Mouse (Mus musculus) CH12.LX (cell line): ENCODE measurements around the gene Ppfia3. TPM values are rescaled to one million over a fixed set of nuclear protein-coding genes. Genes with fewer than 3 reads are reported as not detected.
A peak's percentile ranks its signal among the peaks of the same experiment; 100 is the strongest.

Experiments used
- DNase-seq: peaks from one replicate; pipeline ENCODE4 v3.0.0-alpha.2; 2013; ENCODE audit errors: extremely low read depth
- H3K27ac ChIP-seq: 2 replicates; pipeline ENCODE4 v1.5.1; 2012; ENCODE audit warnings: low read depth, mild to moderate bottlenecking, control low read depth, moderate library complexity; ENCODE audit not compliant: insufficient read depth
- H3K27me3 ChIP-seq: replicated peaks from 2 replicates; pipeline ENCODE3; 2012; ENCODE audit warnings: inconsistent platforms
- H3K36me3 ChIP-seq, 2 experiments: replicated peaks in 1 of 2; 2 replicates each; pipeline versions ENCODE3 to v1.6.1; 2012; ENCODE audit warnings: inconsistent platforms in 1 of 2, low read length in 1 of 2, mild to moderate bottlenecking in 1 of 2, mixed read lengths in 1 of 2, moderate library complexity in 1 of 2; ENCODE audit not compliant: control insufficient read depth in 1 of 2, insufficient read depth in 1 of 2
- H3K4me1 ChIP-seq, 2 experiments: 2 replicates each; pipeline ENCODE4 v1.6.1; 2012; ENCODE audit warnings: inconsistent platforms in 1 of 2, moderate library complexity in 1 of 2; ENCODE audit not compliant: insufficient read depth in 2 of 2, control insufficient read depth in 1 of 2
- H3K4me2 ChIP-seq: 2 replicates; pipeline ENCODE4 v1.6.1; 2012; ENCODE audit warnings: low read depth, mild to moderate bottlenecking, control low read depth; ENCODE audit not compliant: poor library complexity, insufficient read depth, severe bottlenecking
- H3K4me3 ChIP-seq, 3 experiments: fragments of 150-350 bp in 1 of 3; sonication (generic) in 1 of 3; replicated peaks in 1 of 3; 2 replicates each; pipeline versions ENCODE3 to v1.5.1; 2011 to 2012; ENCODE audit warnings: low read depth in 2 of 3, low read length in 2 of 3, mild to moderate bottlenecking in 2 of 3, moderate library complexity in 2 of 3, control low read depth in 1 of 3, improper control_type of control experiment in 1 of 3, inconsistent platforms in 1 of 3, mixed read lengths in 1 of 3; ENCODE audit not compliant: poor library complexity in 1 of 3
- H3K79me2 ChIP-seq: replicated peaks from 2 replicates; pipeline ENCODE4 v1.6.1; 2012; ENCODE audit warnings: mild to moderate bottlenecking, moderate library complexity; ENCODE audit not compliant: control insufficient read depth, poor library complexity, insufficient read depth, severe bottlenecking; ENCODE audit errors: extremely low read depth
- H3K9ac ChIP-seq: 2 replicates; pipeline ENCODE4 v1.6.1; 2012; ENCODE audit warnings: low read depth, mild to moderate bottlenecking, control low read depth, moderate library complexity; ENCODE audit not compliant: insufficient read depth
- H3K9me3 ChIP-seq: replicated peaks from 2 replicates; pipeline ENCODE3; 2012; ENCODE audit warnings: low read length, inconsistent platforms, mixed read lengths
- BHLHE40 ChIP-seq: IDR thresholded peaks from 2 replicates; pipeline ENCODE4 v1.6.1; 2011; ENCODE audit warnings: mild to moderate bottlenecking, low read depth, low read length, improper control_type of control experiment
- CTCF ChIP-seq, 2 experiments: IDR thresholded peaks in 1 of 2; conservative IDR thresholded peaks in 1 of 2; 2 replicates each; pipeline ENCODE4 v1.5.1; 2011 to 2012; ENCODE audit warnings: low read depth in 2 of 2, low read length in 2 of 2, improper control_type of control experiment in 1 of 2, inconsistent platforms in 1 of 2, mild to moderate bottlenecking in 1 of 2, moderate library complexity in 1 of 2
- E2F4 ChIP-seq: IDR thresholded peaks from 2 replicates; pipeline ENCODE4 v1.6.1; 2011; ENCODE audit warnings: low read depth, low read length, improper control_type of control experiment; ENCODE audit not compliant: insufficient replicate concordance
- ELF1 ChIP-seq: IDR thresholded peaks from 2 replicates; pipeline ENCODE4 v1.6.1; 2014; ENCODE audit warnings: low read depth, mild to moderate bottlenecking, inconsistent platforms, low read length, improper control_type of control experiment
- ETS1 ChIP-seq: conservative IDR thresholded peaks from 2 replicates; pipeline ENCODE4 v1.6.1; 2012; ENCODE audit warnings: low read depth, mild to moderate bottlenecking, inconsistent platforms, low read length, improper control_type of control experiment, moderate library complexity
- JUN ChIP-seq: IDR thresholded peaks from 2 replicates; pipeline ENCODE4 v1.6.1; 2011; ENCODE audit warnings: low read depth, mild to moderate bottlenecking, low read length, improper control_type of control experiment, moderate library complexity; ENCODE audit not compliant: insufficient read depth
- MAFK ChIP-seq: IDR thresholded peaks from 2 replicates; pipeline ENCODE4 v1.6.1; 2011; ENCODE audit warnings: low read length, improper control_type of control experiment; ENCODE audit not compliant: insufficient replicate concordance
- MAX ChIP-seq: IDR thresholded peaks from 2 replicates; pipeline ENCODE4 v1.6.1; 2011; ENCODE audit warnings: low read length, improper control_type of control experiment
- MAZ ChIP-seq: IDR thresholded peaks from 2 replicates; pipeline ENCODE4 v1.6.1; 2012; ENCODE audit warnings: low read depth, mild to moderate bottlenecking, inconsistent platforms, low read length, improper control_type of control experiment, moderate library complexity
- MXI1 ChIP-seq: IDR thresholded peaks from 2 replicates; pipeline ENCODE4 v1.6.1; 2011; ENCODE audit warnings: mild to moderate bottlenecking, low read depth, low read length, improper control_type of control experiment
- NELFE ChIP-seq: IDR thresholded peaks from 2 replicates; pipeline ENCODE4 v1.6.1; 2011; ENCODE audit warnings: low read depth, low read length, improper control_type of control experiment
- NRF1 ChIP-seq: IDR thresholded peaks from 2 replicates; pipeline ENCODE4 v1.6.1; 2014; ENCODE audit warnings: low read depth, mild to moderate bottlenecking, inconsistent platforms, low read length, improper control_type of control experiment, moderate library complexity
- PAX5 ChIP-seq: IDR thresholded peaks from 2 replicates; pipeline ENCODE4 v1.6.1; 2012; ENCODE audit warnings: low read length, inconsistent platforms, mixed read lengths
- POLR2A ChIP-seq: IDR thresholded peaks from 2 replicates; pipeline ENCODE4 v1.6.1; 2011; ENCODE audit warnings: low read depth, mild to moderate bottlenecking, improper control_type of control experiment, low read length
- RCOR1 ChIP-seq: conservative IDR thresholded peaks from 2 replicates; pipeline ENCODE4 v1.6.1; 2012; ENCODE audit warnings: low read depth, mild to moderate bottlenecking, inconsistent platforms, low read length, improper control_type of control experiment
- SIN3A ChIP-seq: IDR thresholded peaks from 2 replicates; pipeline ENCODE4 v1.6.1; 2012; ENCODE audit warnings: low read length, improper control_type of control experiment, inconsistent platforms
- TCF12 ChIP-seq: IDR thresholded peaks from 2 replicates; pipeline ENCODE4 v1.6.1; 2014; ENCODE audit warnings: low read depth, mild to moderate bottlenecking, inconsistent platforms, low read length, improper control_type of control experiment
- USF1 ChIP-seq: IDR thresholded peaks from 2 replicates; pipeline ENCODE4 v1.6.1; 2014; ENCODE audit warnings: low read depth, mild to moderate bottlenecking, inconsistent platforms, low read length, improper control_type of control experiment
- USF2 ChIP-seq: conservative IDR thresholded peaks from 2 replicates; pipeline ENCODE4 v1.6.1; 2011; ENCODE audit warnings: low read depth, low read length, improper control_type of control experiment
- ZMIZ1 ChIP-seq: IDR thresholded peaks from 2 replicates; pipeline ENCODE4 v1.6.1; 2012; ENCODE audit warnings: low read depth, mild to moderate bottlenecking, inconsistent platforms, low read length, improper control_type of control experiment
- dilution Hi-C: fragments of 300-500 bp; cut with MboI; formaldehyde crosslinking; loops from 2 replicates; pipeline ENCODE4 v1.14.3; 2020; ENCODE audit warnings: low sequenced_read_pairs; ENCODE audit not compliant: extremely low pct_unique_long_range_greater_than_20kb, extremely low pct_ligation_motif_present
- in situ Hi-C: fragments of 300-500 bp; cut with MboI; formaldehyde crosslinking; loops from 3 replicates; pipeline ENCODE4 v1.14.3; 2019; ENCODE audit warnings: low sequenced_read_pairs, low pct_ligation_motif_present, low pct_unique_long_range_greater_than_20kb, mixed read lengths
- polyA plus RNA-seq: library from polyadenylated mRNA; unstranded; fragments of >175 nt; gene quantifications from 2 replicates; pipeline ENCODE4 v1.2.1, GENCODE M21; 2012; ENCODE audit warnings: low read depth; ENCODE audit not compliant: insufficient read length
- total RNA-seq, 2 experiments: library from RNA; depleted of rRNA; stranded (reverse); fragments of 300-350 nt in 1 of 2; fragments of >200 nt in 1 of 2; gene quantifications; 2 replicates each; pipeline ENCODE4 v1.2.3; 2012 to 2014

Ppfia3 gene
- total and polyA plus RNA-seq, 3 experiments: 0.21 to 1.9 (median 0.61) TPM

GRCm38 (mm10) chr7:45333431-45333982 lies 33.3 kb downstream of the Ppfia3 start, which contains the start of gene Trpm4:
TSS of gene Trpm4 (minus strand) at chr7:45333780.
- TF ChIP-seq ZMIZ1: peak; percentile 62
- no peak for TF ChIP-seq CTCF (conservative IDR thresholded peaks at IDR 0.05 in 1 of 2, IDR thresholded peaks at IDR 0.05 in 1 of 2; ENCODE audit: low read depth in 2 of 2, low read length in 2 of 2)
- peak; percentile 68 for TF ChIP-seq MXI1
- TF ChIP-seq PAX5: no peak
- TF ChIP-seq BHLHE40: no peak
- no peak for TF ChIP-seq JUN
- 0 out of 2 replicates have a peak, but pooled peaks have one; percentile 27 for TF ChIP-seq TCF12
- TF ChIP-seq MAZ: 0 out of 2 replicates have a peak, but pooled peaks have one; percentile 48
- no peak for TF ChIP-seq NRF1
- TF ChIP-seq RCOR1: no peak
- TF ChIP-seq POLR2A: peak; percentile 64
- no peak for TF ChIP-seq MAFK
- TF ChIP-seq NELFE: peak; percentile 52
- no peak for TF ChIP-seq ETS1
- no peak for TF ChIP-seq USF1
- TF ChIP-seq MAX: no peak
- TF ChIP-seq ELF1: peak; percentile 36; the same call in 1 of the 2 replicates
- no peak; the same call in 1 of the 2 replicates for TF ChIP-seq SIN3A
- Histone ChIP-seq H3K27ac (no peak within 1 kb of the TSS), H3K27me3 (peaks cover 73% of the 10 kb centered on the region), H3K9me3 (peaks cover 5% of the 10 kb centered on the region), H3K36me3 (no peaks in the 10 kb centered on the region), H3K4me3 (peak within 1 kb of the TSS; percentile 57 to 62 (median 58)), H3K4me1 (peaks cover 33 to 40% of the 10 kb centered on the region in 2 experiments), H3K79me2 (no peaks in the 10 kb centered on the region), H3K4me2 (peak within 1 kb of the TSS; percentile 79), H3K9ac (peak within 1 kb of the TSS; percentile 50)
- dilution Hi-C loops: no loop called here
- DNase-seq: peak; percentile 55
- in situ Hi-C loops: no loop called here

GRCm38 (mm10) chr7:45332685-45333425 lies 34.0 kb downstream of the Ppfia3 start:
- H3K27ac ChIP-seq: no peak overlapping the region
- peaks cover 68% of the 10 kb centered on the region for H3K27me3 ChIP-seq
- peak overlapping the region; percentile 79 for H3K4me2 ChIP-seq
- peak overlapping the region; percentile 50 for H3K9ac ChIP-seq
- H3K4me1 ChIP-seq: peaks cover 27 to 33% of the 10 kb centered on the region in 2 experiments
- dilution Hi-C loops: no loop called here
- no peaks in the 10 kb centered on the region for H3K36me3 ChIP-seq
- peak; percentile 40 for DNase-seq
- in situ Hi-C loops: no loop called here
- H3K4me3 ChIP-seq: peak overlapping the region; percentile 57 to 62 (median 58)
- TF ChIP-seq USF2 (no peak), E2F4 (0 out of 2 replicates have a peak, but pooled peaks have one; percentile 17)
- peaks cover 5% of the 10 kb centered on the region for H3K9me3 ChIP-seq
- H3K79me2 ChIP-seq: no peaks in the 10 kb centered on the region
